Mouse (Mus musculus): ENCODE measurements around the gene Egflam.

- TF ChIP-seq POLR2A (IDR thresholded peaks at IDR 0.05; ENCODE audit: borderline replicate concordance, extremely low read depth, low read depth, low read length) (no peak), CTCF (IDR thresholded peaks at IDR 0.05; ENCODE audit: insufficient read depth, low read length) (no peak)
Observed at GRCm38 (mm10) chr15:7160321-7160720, 237.9 kb downstream of the Egflam start.
